Mouse (Mus musculus) layer of hippocampus, postnatal 14 days (tissue): ENCODE results near the gene Klri1. TPM values are rescaled to one million over a fixed set of nuclear protein-coding genes. Genes with fewer than 3 reads are reported as not detected.
"Not testable (repeated sequence)": the region's sequence is repeated elsewhere in the genome, so short reads cannot be mapped to it uniquely, and the experiment has no call there.

Experiments used
- DNase-seq, 2 experiments: peaks; one replicate each; pipeline ENCODE4 v3.0.0; 2021 to 2022; ENCODE audit warnings: low spot score in 2 of 2, mixed read lengths in 1 of 2
- long read RNA-seq, 2 experiments: library from polyadenylated mRNA; stranded (forward); transcript quantifications; one replicate each; pipeline ENCODE4 v2.0.0; 2021
- microRNA-seq, 2 experiments: library from miRNA; unstranded; fragments of <30 nt; microRNA quantifications; one replicate each; pipeline ENCODE4 v1.2.0; 2021
- total RNA-seq, 2 experiments: library from RNA; stranded (reverse); gene quantifications; 2 replicates each; pipeline ENCODE4 v1.2.3; 2021

Gene Klri1
- not detected for total RNA-seq
- long read RNA-seq, experiment 1 = 0 reads
- long read RNA-seq, experiment 2 = 0 reads

DNA sequence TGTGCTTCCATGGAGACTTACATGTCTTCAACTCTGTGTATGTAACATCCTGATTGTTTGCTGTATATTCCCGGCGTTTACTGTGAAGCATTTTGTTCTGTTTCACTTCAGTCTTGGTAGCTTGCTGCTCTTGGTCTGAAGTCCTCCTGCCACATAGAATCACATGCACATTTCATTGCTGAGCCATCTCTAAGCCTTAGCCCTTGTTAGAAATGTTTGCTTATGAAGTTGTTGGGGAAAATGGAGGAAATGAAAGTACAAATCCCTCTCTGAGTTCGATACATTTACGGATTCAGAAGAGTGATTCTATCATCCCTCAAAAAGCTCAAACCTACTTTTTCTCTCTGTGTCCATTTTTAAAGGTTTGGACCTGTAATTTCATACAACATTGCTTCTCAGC, at the start of gene Klri1:
Gene Klri1, minus strand, starts transcription at position 101 of the 400 bp plus-strand sequence.
- no peak for DNase-seq

- DNase-seq = no peak
Observed at GRCm38 (mm10) chr6:129747654-129748032, 30.7 kb upstream of the Klri1 start.

GRCm38 (mm10) chr6:129747016-129747653, 30.2 kb upstream of the Klri1 start:
- DNase-seq = no peak

DNA sequence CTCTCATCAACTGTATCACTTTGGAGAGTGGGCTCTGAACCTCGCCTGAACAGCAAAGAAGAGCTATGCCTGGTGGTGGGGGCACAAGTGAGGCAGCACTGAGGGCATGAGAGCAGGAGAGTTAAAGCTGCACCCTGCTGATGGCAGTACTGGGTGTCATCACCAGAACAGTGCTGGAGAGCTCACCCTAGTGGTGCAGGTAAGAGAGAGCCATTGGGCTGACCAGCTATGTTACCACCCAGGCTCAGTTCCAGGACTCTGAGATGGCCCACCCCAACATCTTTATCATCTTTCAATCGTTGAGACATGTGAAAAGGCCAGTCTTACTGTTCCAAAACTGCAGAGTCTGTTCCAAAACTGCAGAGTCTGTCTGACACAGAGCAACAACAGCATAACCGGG, 29.2 kb upstream of the Klri1 start:
- DNase-seq = no peak

GRCm38 (mm10) chr6:129740069-129740721, 23.3 kb upstream of the Klri1 start, which contains the start of gene Klri2:
Gene Klri2, minus strand, starts transcription at chr6:129740484.
- DNase-seq = no peak

DNA sequence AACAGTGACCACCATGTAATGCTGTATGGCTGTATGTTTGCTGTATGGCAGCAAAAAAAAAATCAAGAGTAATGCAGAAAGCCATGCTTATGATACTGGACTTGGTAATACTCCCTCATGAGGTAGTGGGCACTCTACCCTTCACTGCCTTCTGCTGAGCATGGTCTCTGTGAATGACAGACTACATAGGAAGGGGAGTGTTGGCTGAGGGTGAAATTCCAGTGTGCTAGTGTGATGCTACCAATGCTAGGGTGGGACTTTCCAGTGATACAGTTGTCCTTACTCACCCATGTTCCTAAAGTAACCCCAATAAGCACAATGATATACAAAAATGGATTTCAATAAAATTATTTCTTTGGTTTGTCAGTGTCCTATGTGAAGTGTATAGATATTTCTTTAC, 19.5 kb upstream of the Klri1 start:
- no peak for DNase-seq

DNA sequence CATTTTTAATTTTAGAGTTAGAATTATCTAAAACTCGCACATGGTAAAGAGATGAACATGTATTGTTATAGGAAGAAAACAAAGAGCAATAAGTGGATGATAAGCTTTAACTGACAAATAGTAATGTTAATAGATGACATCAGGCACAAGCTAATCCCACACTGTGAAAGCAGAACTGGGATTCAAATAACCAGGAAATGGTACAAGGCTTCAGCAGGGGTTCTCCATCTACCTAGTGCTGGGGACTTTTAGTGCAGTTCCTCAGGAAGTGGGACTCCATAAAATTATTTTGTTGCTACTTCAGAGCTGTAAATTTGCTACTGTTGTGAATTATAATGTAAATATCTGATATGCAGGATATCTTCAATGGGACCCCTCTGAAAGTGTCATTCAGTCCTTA, 10.3 kb upstream of the Klri1 start:
- no peak for DNase-seq

DNA sequence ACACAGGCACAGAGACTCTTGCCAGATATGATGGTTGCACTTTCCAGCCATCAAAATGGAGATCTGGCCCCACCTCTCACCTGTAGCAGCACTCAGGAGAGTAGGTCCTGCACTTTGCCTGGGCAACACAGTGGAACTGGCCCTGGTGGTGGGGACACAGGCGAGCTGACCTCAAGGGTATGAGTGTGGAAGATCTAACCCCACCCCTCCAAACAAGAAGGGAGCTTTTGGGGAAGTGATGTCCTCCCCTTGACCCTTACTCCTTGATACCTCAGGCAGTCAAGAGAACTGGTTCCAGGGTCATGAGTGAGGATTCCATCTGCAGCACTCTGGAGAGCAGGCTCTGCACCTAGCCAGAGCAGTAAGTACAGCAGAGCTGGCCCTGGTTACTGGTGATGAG, 4.5 kb upstream of the Klri1 start:
- no peak for DNase-seq

GRCm38 (mm10) chr6:129720487-129720886, 3.6 kb upstream of the Klri1 start:
- DNase-seq = no peak

GRCm38 (mm10) chr6:129713566-129713965, 3.4 kb downstream of the Klri1 start:
- DNase-seq = no peak

DNA sequence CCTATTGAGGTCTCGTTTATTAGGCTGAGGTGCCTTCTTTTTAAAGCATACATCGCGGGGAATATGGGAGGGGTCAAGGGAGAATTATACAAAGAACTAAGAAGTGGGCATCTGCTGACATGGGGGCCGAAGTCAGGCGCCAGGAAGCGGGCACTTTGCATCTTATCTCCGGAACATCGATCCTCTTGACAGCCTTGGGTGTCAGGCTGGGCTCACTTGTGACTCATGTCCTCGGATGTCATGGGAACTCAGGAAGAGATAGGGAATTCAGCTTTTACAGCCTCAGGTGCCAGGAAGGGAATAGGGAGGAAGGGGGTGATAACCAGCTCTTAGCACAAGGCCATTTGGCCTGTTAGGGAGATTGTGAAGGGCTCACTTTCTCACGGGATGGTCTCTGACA, 25.5 kb downstream of the Klri1 start:
- DNase-seq = not testable (repeated sequence)

DNA sequence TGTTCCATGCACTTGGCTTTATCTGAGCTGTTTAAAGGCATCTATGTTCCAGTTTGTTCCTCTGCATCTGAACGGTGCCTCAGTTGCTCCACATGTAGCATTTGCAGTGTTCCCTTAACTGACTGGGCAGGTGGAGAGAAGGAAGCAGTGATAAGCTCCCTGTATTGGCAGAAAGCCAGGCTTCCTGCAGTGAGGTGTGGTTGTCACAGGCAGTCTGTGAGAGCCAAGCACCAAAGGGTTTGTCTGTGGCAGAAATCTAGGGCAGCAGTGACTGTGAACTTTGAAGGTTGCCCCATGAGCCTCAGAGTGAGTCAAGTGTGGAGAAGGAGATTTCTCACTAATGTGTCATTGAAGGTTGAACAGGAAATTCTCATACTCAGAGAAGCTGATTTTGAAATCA, 36.6 kb downstream of the Klri1 start:
- DNase-seq = no peak

GRCm38 (mm10) chr6:129678873-129679272, 38.1 kb downstream of the Klri1 start, which contains the start of gene Klrc1:
Gene Klrc1, minus strand, starts transcription at chr6:129678973.
- DNase-seq = no peak

GRCm38 (mm10) chr6:129661301-129661700, 55.6 kb downstream of the Klri1 start:
- DNase-seq = not testable (repeated sequence)

DNA sequence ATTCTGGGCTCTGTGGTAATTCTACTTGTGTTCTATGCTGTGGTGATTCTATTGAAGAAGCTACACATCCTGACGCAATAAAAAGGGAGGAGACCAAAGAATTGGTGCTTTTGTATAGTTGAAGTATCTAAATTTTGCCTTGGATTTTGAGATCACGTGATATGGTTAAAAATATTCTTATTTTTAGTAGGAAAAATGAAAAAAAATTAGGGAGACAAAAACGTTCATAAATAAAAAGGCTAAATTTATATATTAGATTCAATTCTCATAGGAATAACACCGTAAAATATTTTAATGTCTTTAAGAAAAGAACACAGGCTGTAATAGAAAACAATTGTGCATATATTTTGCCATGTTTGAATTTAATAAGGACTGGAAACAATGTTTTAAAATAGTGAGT, 56.3 kb downstream of the Klri1 start, which contains the start of gene Klrc2:
Gene Klrc2, minus strand, starts transcription at position 101 of the 400 bp plus-strand sequence.
- not testable (repeated sequence) for DNase-seq

Small RNA genes lying within 50 kb of the gene (microRNA-seq; reads per million reads assigned to microRNA genes)
- 0 reads per million in 2 experiments for gene Mir680-1

Other genes starting within 250 kb of the Klri1 start
- not detected for gene Olr1, start 210.0 kb downstream of the Klri1 start, total RNA-seq
- not detected for gene Tmem52b, start 204.6 kb downstream of the Klri1 start, total RNA-seq
- 100 to 1,000 TPM; 517 to 530 TPM for gene Gabarapl1, start 184.0 kb downstream of the Klri1 start, total RNA-seq
- not detected for gene Klre1, start 139.2 kb downstream of the Klri1 start, total RNA-seq
- not detected for gene Klrd1, start 125.3 kb downstream of the Klri1 start, total RNA-seq
- gene Klrk1, start 93.3 kb downstream of the Klri1 start, total RNA-seq = not detected
- gene Klrc3, start 73.8 kb downstream of the Klri1 start, total RNA-seq = not detected
- not detected for gene Klrc2, start 56.4 kb downstream of the Klri1 start, total RNA-seq
- not detected for gene Klrc1, start 38.2 kb downstream of the Klri1 start, total RNA-seq
- not detected for gene Klri2, start 23.4 kb upstream of the Klri1 start, total RNA-seq
- not detected for gene Gm156, start 67.1 kb upstream of the Klri1 start, total RNA-seq
- gene Gm17631, start 145.5 kb upstream of the Klri1 start, total RNA-seq = not detected
- gene Klra17, start 159.5 kb upstream of the Klri1 start, total RNA-seq = not detected
- gene Klra5, start 200.5 kb upstream of the Klri1 start, total RNA-seq = not detected